Mouse (Mus musculus) spleen, postnatal 4 days (tissue): Measurements from ENCODE around the gene Zbtb7b.

Source experiments
- DNase-seq, 2 experiments: peaks; one replicate each; pipeline ENCODE4 v3.0.0; 2022; ENCODE audit warnings: low spot score in 2 of 2

Zbtb7b gene

GRCm38 (mm10) chr3:89365486-89366414 lies 28.8 kb downstream of the Zbtb7b start:
- DNase-seq: no peak

GRCm38 (mm10) chr3:89365153-89365485 lies 29.5 kb downstream of the Zbtb7b start, which contains the start of gene Dcst1:
Gene Dcst1, minus strand, starts transcription at chr3:89365253.
- no peak for DNase-seq

GRCm38 (mm10) chr3:89364631-89365030 lies 29.9 kb downstream of the Zbtb7b start:
- DNase-seq: no peak

- no peak for DNase-seq
Observed at GRCm38 (mm10) chr3:89361675-89362074, 32.9 kb downstream of the Zbtb7b start, which contains the start of gene Dcst2. Gene Dcst2, plus strand, starts transcription at chr3:89361975.

GRCm38 (mm10) chr3:89360237-89360636 lies 34.3 kb downstream of the Zbtb7b start:
- DNase-seq: no peak

GRCm38 (mm10) chr3:89359630-89360029 lies 34.9 kb downstream of the Zbtb7b start:
- DNase-seq: no peak

- no peak for DNase-seq
Observed at GRCm38 (mm10) chr3:89356029-89356428, 38.5 kb downstream of the Zbtb7b start.

- DNase-seq: no peak
Observed at GRCm38 (mm10) chr3:89355512-89355902, 39.1 kb downstream of the Zbtb7b start.

- DNase-seq: peak; percentile 72 to 91
Observed at GRCm38 (mm10) chr3:89354816-89355511, 39.6 kb downstream of the Zbtb7b start.

GRCm38 (mm10) chr3:89351271-89351670 lies 43.3 kb downstream of the Zbtb7b start:
- DNase-seq: no peak

- DNase-seq: peak; percentile 82 to 93
Observed at GRCm38 (mm10) chr3:89349869-89350501, 44.6 kb downstream of the Zbtb7b start, which contains the start of gene Adam15. Gene Adam15, minus strand, starts transcription at chr3:89349996.

- no peak for DNase-seq
Observed at GRCm38 (mm10) chr3:89348911-89349868, 45.4 kb downstream of the Zbtb7b start.

- no peak for DNase-seq
Observed at GRCm38 (mm10) chr3:89347916-89348315, 46.7 kb downstream of the Zbtb7b start.

GRCm38 (mm10) chr3:89346815-89347540 lies 47.6 kb downstream of the Zbtb7b start:
- no peak for DNase-seq

GRCm38 (mm10) chr3:89343279-89343678 lies 51.3 kb downstream of the Zbtb7b start:
- DNase-seq: no peak

GRCm38 (mm10) chr3:89341794-89342193 lies 52.8 kb downstream of the Zbtb7b start:
- no peak for DNase-seq

GRCm38 (mm10) chr3:89340465-89340864 lies 54.1 kb downstream of the Zbtb7b start:
- DNase-seq: peak; percentile 73 to 90

- DNase-seq: peak; percentile 69 to 87
Observed at GRCm38 (mm10) chr3:89339416-89339815, 55.2 kb downstream of the Zbtb7b start.

- no peak for DNase-seq
Observed at GRCm38 (mm10) chr3:89337721-89338578, 56.6 kb downstream of the Zbtb7b start, which contains the start of gene Efna4. Gene Efna4, minus strand, starts transcription at chr3:89338028.
